Mouse (Mus musculus) liver, embryonic 15.5 days (tissue): ENCODE measurements around the gene Idh3a. TPM values are rescaled to one million over a fixed set of nuclear protein-coding genes. Genes with fewer than 3 reads are reported as not detected.

ENCODE experiments used
- ATAC-seq: fragments of 200-750 bp; cut with Nextera tagmentation; 2 replicates; pipeline ENCODE4 v1.8.0; 2017; ENCODE audit warnings: moderate number of reproducible peaks, mild to moderate bottlenecking, moderate library complexity; ENCODE audit not compliant: insufficient read depth
- H3K27ac ChIP-seq: fragments of 300-500 bp; sonication (generic); replicated peaks from 2 replicates; pipeline ENCODE4 v1.5.1; 2015; ENCODE audit warnings: mild to moderate bottlenecking, inconsistent platforms
- H3K27me3 ChIP-seq: fragments of 300-500 bp; sonication (generic); 2 replicates; pipeline ENCODE4 v1.6.1; 2015; ENCODE audit warnings: mild to moderate bottlenecking, inconsistent platforms
- H3K36me3 ChIP-seq: fragments of 300-500 bp; sonication (generic); replicated peaks from 2 replicates; pipeline ENCODE4 v1.6.1; 2015; ENCODE audit warnings: moderate library complexity, mild to moderate bottlenecking, inconsistent platforms
- H3K4me1 ChIP-seq: fragments of 300-500 bp; sonication (generic); replicated peaks from 2 replicates; pipeline ENCODE4 v1.6.1; 2015; ENCODE audit warnings: inconsistent platforms
- H3K4me2 ChIP-seq: fragments of 300-500 bp; sonication (generic); 2 replicates; pipeline ENCODE4 v1.6.1; 2015; ENCODE audit warnings: moderate library complexity, mild to moderate bottlenecking, inconsistent platforms
- H3K4me3 ChIP-seq: fragments of 300-500 bp; sonication (generic); replicated peaks from 2 replicates; pipeline ENCODE4 v1.5.1; 2015; ENCODE audit warnings: mild to moderate bottlenecking, inconsistent platforms
- H3K9ac ChIP-seq: fragments of 300-500 bp; sonication (generic); 2 replicates; pipeline ENCODE4 v1.6.1; 2015; ENCODE audit warnings: moderate library complexity, mild to moderate bottlenecking, inconsistent platforms
- H3K9me3 ChIP-seq: fragments of 300-500 bp; sonication (generic); replicated peaks from 2 replicates; pipeline ENCODE4 v1.6.1; 2016; ENCODE audit warnings: inconsistent platforms
- WGBS: fragments of 180-500 bp; shearing (Covaris S2); methylation state at CpG from one replicate; pipeline ENCODE4 v1.1.7; 2015; ENCODE audit warnings: mixed read lengths; ENCODE audit not compliant: insufficient replicate concordance; 5-methylcytosine and 5-hydroxymethylcytosine counted together
- polyA plus RNA-seq: library from polyadenylated mRNA; unstranded; fragments of >200 nt; fragmentation: Nextera tagmentation; extraction: Ambion mirVana; gene quantifications from 2 replicates; pipeline ENCODE4 v1.2.1, GENCODE M21; 2015

Idh3a gene
- polyA plus RNA-seq, 1 experiment from 2014 or later, result 71.4 TPM

- Histone ChIP-seq H3K9me3 (no peaks in the 10 kb centered on the region), H3K4me3 (no peak overlapping the region), H3K9ac (no peak overlapping the region), H3K27ac (no peak overlapping the region), H3K4me1 (no peaks in the 10 kb centered on the region), H3K36me3 (no peaks in the 10 kb centered on the region), H3K27me3 (no peaks in the 10 kb centered on the region; the same call in none of the 2 replicates), H3K4me2 (no peak overlapping the region)
- ATAC-seq, result no peak
- WGBS, result 54% methylated on average over 1 of the region's 1 CpGs
Observed at GRCm38 (mm10) chr9:54649360-54649759, 63.2 kb downstream of the Idh3a start.

DNA sequence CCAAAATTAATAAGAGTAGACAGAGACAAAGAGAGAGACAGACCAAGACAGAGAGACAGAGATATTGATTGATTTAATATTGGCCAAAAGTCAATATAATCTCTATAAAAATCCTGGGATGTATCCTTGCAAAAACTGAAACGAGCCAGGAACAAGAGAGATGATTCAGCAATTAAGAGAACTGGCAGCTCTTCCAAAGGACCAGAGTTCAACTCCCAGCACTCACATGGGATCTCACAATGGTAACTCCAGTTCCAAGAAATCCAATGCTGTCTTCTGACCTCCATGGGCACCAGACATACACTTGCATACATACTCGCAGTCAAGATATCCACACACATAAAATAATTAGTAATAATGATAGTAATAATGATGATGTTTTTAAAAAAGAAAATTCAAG lies 66.6 kb downstream of the Idh3a start:
- no peaks in the 10 kb centered on the region for H3K9me3 ChIP-seq
- H3K36me3 ChIP-seq, result no peaks in the 10 kb centered on the region
- no peak overlapping the region for H3K4me2 ChIP-seq
- 58% methylated on average over 2 of the region's 2 CpGs for WGBS
- no peak overlapping the region for H3K4me3 ChIP-seq
- no peaks in the 10 kb centered on the region for H3K4me1 ChIP-seq
- no peaks in the 10 kb centered on the region; the same call in 1 of the 2 replicates for H3K27me3 ChIP-seq
- no peak overlapping the region for H3K9ac ChIP-seq
- no peak overlapping the region for H3K27ac ChIP-seq
- no peak for ATAC-seq

Other genes with a start within 250 kb of the Idh3a start
- 1.2 and 1.4 TPM in 2 replicates for gene Dmxl2, start 84.7 kb upstream of the Idh3a start, polyA plus RNA-seq
- gene Sh2d7, start 47.4 kb upstream of the Idh3a start, polyA plus RNA-seq, result not detected in 2 replicates
- 1.5 and 1.6 TPM in 2 replicates for gene Cib2, start 26.1 kb upstream of the Idh3a start, polyA plus RNA-seq
- 0.09 and 0.13 TPM in 2 replicates for gene Acsbg1, start 75.5 kb downstream of the Idh3a start, polyA plus RNA-seq
- 21.5 and 23.0 TPM in 2 replicates for gene Dnaja4, start 112.5 kb downstream of the Idh3a start, polyA plus RNA-seq
- gene Wdr61, start 148.2 kb downstream of the Idh3a start, polyA plus RNA-seq, result 75.3 and 80.3 TPM in 2 replicates
- 0.84 and 1.1 TPM in 2 replicates for gene Crabp1, start 178.4 kb downstream of the Idh3a start, polyA plus RNA-seq